Mouse (Mus musculus) gastrocnemius, postnatal 4 days (tissue): ENCODE results near the gene Gm10134. TPM values are rescaled to one million over a fixed set of nuclear protein-coding genes. Genes with fewer than 3 reads are reported as not detected.

ENCODE experiments used
- DNase-seq, 2 experiments: peaks; one replicate each; pipeline ENCODE4 v3.0.0; 2021 to 2022; ENCODE audit warnings: low spot score in 2 of 2, mixed read lengths in 2 of 2
- total RNA-seq, 2 experiments: library from RNA; stranded (reverse); gene quantifications; 2 replicates each; pipeline ENCODE4 v1.2.3; 2021

Gm10134 gene
- total RNA-seq, 2 experiments from 2014 or later: 1.7 to 2.7 TPM

GRCm38 (mm10) chr2:28549157-28549556, 43.3 kb downstream of the Gm10134 start:
- no peak for DNase-seq

GRCm38 (mm10) chr2:28552301-28552700, 46.4 kb downstream of the Gm10134 start:
- DNase-seq: no peak

Other genes with a start within 250 kb of the Gm10134 start
- gene Ppp1r26, start 59.3 kb upstream of the Gm10134 start, total RNA-seq: 1 to 10 TPM; 5.7 to 7.9 TPM
- gene 1700007K13Rik, start 39.8 kb upstream of the Gm10134 start, total RNA-seq: under 1 TPM in 1 of 2 experiments, not detected in 1; 0.44 TPM
- 10 to 100 TPM; 35.6 to 39.2 TPM for gene Mrps2, start 38.0 kb upstream of the Gm10134 start, total RNA-seq
- gene Gbgt1, start 9.2 kb upstream of the Gm10134 start, total RNA-seq: 1 to 10 TPM; 3.0 to 5.1 TPM
- gene Ralgds, start 7.0 kb downstream of the Gm10134 start, total RNA-seq: 10 to 100 TPM; 68.2 to 79.3 TPM
- gene Cel, start 57.3 kb downstream of the Gm10134 start, total RNA-seq: not detected
- 10 to 100 TPM; 14.8 TPM for gene Gtf3c5, start 77.7 kb downstream of the Gm10134 start, total RNA-seq
- under 1 TPM in 1 of 2 experiments, not detected in 1; 0.60 TPM for gene Gfi1b, start 115.9 kb downstream of the Gm10134 start, total RNA-seq
- 10 to 100 TPM; 21.9 to 22.3 TPM for gene Tsc1, start 135.1 kb downstream of the Gm10134 start, total RNA-seq
- gene Spaca9, start 193.6 kb downstream of the Gm10134 start, total RNA-seq: under 1 TPM in 1 of 2 experiments, not detected in 1; 0.88 TPM
- gene Ak8, start 194.1 kb downstream of the Gm10134 start, total RNA-seq: under 1 TPM in 1 of 2 experiments, not detected in 1; 0.23 TPM